Mouse (Mus musculus): ENCODE results near the gene Slc7a4.
A peak's percentile ranks its signal among the peaks of the same experiment; 100 is the strongest.
"Not testable (repeated sequence)": the region's sequence is repeated elsewhere in the genome, so short reads cannot be mapped to it uniquely, and the experiment has no call there.

Slc7a4 gene

GRCm38 (mm10) chr16:17583064-17583463 lies at the start of gene Slc7a4:
TSS of gene Slc7a4 (minus strand) at chr16:17583214.
- DNase-seq: peak; percentile 34

- DNase-seq: no peak
Measured at GRCm38 (mm10) chr16:17632580-17632979, 49.6 kb upstream of the Slc7a4 start.

DNA sequence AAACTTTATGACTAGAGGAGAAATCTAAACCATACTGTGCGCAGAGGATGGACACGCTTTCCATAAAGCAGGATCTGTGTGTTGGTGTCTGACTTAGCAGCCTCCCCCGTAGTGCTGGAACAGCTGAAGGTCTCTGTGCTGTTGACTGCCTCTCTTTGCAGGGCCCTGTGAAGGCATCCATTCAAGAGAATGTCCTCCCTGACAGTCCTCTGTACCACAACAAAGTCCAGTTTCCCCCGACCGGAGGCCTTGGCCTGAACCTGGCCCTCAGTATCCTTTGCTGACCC lies 43.2 kb upstream of the Slc7a4 start:
- no peak for DNase-seq

GRCm38 (mm10) chr16:17625488-17626268 lies 42.7 kb upstream of the Slc7a4 start:
- peak; percentile 27 for DNase-seq

DNA sequence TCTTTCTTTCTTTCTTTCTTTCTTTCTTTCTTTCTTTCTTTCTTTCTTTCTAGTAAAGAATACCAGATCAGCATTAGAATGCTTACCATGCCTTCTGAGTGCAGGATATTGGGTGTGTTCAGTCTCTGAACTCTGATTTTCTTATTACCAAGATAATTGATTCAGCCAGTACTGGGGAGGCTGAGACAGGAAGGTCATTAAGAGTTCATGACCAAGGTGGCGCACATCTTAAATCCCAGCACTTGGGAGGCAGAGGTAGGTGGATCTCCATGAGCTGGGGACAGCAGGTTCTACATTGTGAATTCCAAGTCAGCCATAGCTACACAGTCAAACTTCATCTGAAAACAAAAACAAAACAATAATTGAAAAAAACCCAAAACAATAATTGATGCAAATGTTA lies 38.9 kb upstream of the Slc7a4 start:
- DNase-seq: no peak

DNA sequence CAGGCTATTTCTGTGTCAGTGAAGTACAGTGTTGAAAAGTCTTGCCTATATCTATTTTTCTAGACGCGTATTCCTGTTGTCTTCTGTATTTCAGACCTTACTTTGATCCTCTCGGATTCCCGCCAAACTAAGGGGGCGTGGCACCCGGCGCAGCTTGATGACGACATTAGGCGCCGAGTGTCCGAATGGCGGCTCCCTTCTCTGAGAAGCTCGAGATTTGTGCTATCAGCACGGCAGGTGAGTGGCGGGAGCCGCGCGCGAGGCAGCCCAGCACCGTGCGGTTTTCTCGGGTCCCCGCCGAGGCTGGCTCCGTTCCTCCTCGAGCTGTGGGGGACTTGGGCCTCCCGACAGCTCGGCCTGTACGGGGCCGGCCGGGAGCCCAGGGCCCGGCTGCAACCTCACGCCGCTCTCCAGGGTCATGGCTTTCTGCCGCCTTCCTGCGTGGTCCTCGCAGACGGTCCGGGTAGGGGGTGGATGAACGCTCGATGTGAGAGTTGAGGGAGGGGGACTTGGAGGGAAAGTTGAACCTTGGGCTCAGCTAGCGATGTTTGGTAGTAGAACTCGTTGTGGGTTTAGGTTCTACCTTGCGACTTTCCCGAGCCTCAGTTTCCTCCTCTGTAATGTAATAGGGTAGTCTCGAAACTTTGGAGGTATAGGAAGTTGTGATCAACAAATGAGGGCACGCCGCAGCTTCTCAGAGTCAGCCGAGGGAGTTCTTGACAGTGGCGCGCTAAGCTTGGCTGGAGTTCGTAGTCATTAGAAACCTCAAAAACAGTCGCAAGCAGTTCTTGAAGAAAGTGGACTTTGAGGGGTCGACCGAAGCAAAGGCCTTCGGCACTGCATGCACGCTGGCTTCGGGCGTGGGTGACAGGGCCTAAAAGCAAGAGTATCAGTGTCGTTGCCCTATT lies 36.4 kb upstream of the Slc7a4 start, which contains the start of gene Smpd4:
Gene Smpd4 (plus strand): TSS at position 157 of the 908 bp plus-strand sequence.
- peak; percentile 94 for DNase-seq

DNA sequence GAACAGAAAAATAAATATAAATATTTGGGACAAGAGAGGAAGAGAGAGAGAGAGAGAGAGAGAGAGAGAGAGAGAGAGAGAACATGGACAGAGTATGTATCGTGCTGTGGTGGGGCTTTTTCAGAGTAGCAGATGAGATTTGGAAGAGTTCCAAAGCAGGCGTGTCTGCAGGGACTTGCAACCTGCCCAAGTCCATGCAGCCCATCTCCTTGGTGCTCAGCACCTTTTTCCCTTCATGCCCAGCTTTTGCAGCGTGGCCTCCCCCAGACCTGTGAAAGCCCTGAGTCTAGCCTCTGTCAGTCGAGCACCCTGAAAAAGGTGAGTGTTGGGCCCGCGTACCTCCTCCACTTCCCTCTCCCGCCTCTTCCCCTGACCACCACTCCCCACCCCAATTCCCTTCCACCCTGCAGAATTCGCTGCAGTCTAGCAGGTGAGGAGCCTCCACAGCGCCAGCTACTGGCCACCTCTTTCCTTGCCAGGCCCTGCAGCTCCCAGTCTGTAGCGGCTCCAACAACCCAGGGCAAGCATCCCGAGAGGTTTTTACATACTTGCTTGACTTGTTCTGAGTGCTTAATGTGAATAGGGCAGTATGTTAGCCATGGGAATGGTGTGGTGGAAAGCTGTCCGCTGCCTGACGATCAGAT lies 35.0 kb upstream of the Slc7a4 start:
- peak; percentile 55 for DNase-seq

- no peak for DNase-seq
Measured at GRCm38 (mm10) chr16:17616212-17616611, 33.2 kb upstream of the Slc7a4 start.

DNA sequence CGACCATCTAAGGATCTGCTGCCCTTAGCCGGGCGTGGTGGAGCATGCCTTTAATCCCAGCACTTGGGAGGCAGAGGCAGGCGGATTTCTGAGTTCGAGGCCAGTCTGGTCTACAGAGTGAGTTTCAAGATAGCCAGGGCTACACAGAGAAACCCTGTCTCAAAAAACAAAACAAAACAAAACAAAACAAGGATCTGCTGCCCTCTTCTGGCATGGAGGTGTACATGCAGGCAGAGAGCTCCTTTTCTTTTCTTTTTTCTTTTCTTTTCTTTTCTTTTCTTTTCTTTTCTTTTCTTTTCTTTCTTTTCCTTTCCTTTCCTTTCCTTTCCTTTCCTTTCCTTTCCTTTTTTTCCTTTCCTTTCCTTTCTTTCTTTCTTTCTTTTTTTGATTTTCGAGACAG lies 31.7 kb upstream of the Slc7a4 start:
- DNase-seq: not testable (repeated sequence)

GRCm38 (mm10) chr16:17611383-17611782 lies 28.4 kb upstream of the Slc7a4 start:
- no peak for DNase-seq

GRCm38 (mm10) chr16:17605684-17606083 lies 22.7 kb upstream of the Slc7a4 start:
- no peak for DNase-seq

DNA sequence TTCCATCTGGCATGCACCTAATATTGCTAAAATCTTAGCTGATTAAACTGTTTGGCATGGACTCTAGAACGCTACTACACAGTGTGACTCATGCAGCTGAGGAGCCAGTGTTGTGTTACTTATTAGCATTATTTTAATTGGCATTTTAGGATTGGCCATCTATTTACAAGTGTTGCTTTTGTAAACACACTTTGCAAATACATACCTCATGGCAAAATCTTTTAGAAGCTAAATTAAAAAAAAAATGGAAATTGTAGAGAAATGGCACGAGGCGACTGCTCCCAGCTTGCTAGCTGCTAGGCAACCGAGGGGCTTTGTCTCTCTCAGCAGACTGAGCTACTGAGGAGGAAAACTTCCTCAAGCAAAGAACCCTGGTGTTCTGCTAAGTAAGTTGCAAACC lies 21.9 kb upstream of the Slc7a4 start:
- no peak for DNase-seq

DNA sequence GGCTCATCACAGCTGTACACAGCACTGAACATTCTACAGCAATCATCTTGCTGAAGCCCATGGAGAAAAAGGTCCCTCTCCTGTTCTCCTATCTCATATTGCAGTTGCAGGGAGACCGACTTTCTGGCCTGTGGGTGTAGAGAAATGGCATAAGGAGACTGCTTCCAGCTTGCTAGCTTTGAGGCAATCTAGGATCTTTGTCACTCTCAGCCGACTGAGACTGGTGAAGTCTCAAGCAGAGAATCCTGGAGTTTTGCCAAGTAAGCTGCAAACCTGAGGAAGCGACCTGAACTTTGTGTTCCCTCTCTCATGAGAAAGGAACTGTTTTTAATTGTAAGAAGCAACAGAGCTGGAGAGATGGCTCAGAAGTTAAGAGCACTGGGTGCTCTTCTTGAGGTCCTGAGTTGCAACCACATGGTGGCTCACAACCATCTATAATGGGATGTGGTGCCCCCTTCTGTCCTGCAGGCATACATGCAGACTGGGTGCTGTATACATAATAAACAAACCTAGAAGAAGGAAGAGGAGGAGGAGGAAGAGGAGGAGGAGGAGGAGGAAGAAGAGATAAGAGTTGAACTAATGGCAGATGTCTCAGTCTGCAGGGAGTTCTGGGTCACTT lies 18.0 kb upstream of the Slc7a4 start:
- no peak for DNase-seq

DNA sequence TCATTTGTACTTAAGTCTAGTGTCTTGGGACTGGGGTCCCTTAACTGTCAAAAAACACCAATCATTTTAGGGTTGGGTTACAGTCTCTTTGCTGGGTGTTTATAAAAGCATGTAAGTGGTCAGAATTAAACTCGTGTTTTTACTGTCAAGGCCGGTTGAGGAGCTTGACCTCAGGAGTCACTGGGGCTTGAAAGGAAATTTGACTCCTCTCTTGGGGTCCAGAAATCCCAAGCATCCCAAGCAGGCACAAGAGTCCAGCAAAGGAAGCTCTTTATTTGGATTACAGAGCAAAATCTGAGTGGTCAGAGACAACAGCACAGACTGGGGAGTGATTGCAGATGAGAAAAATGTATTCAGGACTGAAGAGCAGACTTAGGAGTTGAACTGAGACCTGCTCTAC lies 7.7 kb upstream of the Slc7a4 start:
- DNase-seq: no peak

GRCm38 (mm10) chr16:17584555-17584954 lies 1.5 kb upstream of the Slc7a4 start:
- no peak for DNase-seq

GRCm38 (mm10) chr16:17576825-17577215 lies 6.2 kb downstream of the Slc7a4 start:
- DNase-seq: no peak

DNA sequence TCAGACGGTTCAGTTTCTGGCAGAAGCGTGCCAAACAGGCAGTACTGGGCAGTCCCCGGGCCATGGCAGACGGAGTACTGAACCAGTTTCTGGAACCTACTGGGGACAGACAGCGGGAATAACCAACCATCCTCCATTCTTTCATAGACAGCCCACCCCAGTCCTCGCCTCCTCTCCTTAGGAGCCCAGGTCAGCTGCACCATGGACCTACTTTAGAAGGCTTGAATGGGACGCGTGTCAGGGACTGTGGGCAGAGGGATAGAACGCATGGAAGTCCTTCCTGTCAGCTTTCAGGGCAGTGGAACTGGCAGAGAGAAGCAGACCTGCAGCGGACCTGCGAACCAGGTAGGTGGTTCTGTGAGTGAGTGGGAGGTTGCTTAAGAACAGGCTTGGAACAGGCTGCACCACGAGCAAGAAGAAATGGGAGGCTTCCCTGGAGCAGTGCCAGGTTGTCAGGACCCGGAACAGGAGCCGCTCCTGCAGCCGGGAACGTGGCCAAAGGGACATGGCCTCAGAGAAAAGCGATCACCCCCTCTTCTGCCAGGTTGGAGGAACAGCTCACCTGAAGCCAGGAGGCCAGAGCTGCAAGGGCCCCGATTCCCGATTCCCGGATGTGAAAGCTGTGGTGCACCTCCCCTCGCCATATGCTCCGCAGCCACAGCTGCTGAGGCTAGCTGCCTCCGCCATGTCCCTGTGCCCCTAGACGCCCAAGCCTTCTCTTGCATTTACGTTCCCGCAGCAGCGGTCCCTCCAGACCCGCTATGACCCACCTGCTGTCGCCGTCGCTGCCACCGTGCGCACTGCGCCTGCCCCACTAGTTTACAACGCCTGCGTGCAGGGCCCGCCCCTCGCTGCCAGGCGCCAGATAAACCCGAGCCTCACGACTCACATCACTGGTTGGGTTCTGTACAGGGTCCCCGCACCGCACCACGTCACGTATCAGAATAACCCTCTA lies 6.9 kb downstream of the Slc7a4 start:
- peak; percentile 82 for DNase-seq

- peak; percentile 25 for DNase-seq
Measured at GRCm38 (mm10) chr16:17566186-17566585, 16.8 kb downstream of the Slc7a4 start.

- DNase-seq: no peak
Measured at GRCm38 (mm10) chr16:17564771-17565170, 18.2 kb downstream of the Slc7a4 start.

DNA sequence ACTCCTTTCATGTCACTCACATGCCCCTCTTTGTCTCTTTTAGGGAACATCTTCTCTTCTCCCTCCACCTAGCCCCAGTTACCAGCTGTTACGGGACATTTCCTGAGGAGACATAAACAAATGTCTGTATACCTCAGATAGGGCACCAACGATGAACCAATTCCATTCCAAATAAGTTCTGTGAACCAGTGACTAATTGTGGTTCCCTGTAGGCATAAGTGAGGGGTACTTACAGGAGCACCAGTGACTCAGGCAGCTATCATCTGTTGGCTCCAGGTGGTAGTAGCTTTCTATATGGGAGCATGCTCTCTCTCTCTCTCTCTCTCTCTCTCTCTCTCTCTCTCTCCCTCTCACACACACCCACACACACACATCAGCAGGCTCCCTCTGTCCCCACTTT lies 18.8 kb downstream of the Slc7a4 start:
- DNase-seq: no peak

GRCm38 (mm10) chr16:17563580-17563979 lies 19.4 kb downstream of the Slc7a4 start:
- DNase-seq: no peak

DNA sequence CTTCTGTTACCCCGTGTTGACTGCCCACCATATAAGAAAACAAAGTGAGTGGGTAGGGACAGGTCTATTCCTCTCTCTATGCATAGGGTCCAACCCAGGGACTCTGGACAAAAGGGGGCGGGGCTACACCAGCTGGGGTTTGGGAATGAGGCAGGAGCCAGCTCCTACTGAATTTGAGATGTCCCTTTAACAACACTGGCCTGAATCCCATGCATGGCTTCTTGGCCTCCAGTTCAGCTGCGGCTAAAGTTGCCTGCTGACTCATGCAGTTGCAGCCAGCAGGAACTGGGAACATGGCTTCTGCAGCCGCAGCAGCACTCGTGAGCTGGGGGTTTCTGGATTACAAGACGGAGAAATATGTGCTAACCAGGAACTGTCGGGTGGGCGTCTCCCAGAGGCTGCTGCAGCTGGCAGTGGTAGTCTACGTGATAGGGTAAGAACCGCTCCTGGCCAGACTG lies 21.2 kb downstream of the Slc7a4 start, which contains the start of gene P2rx6:
Gene P2rx6 (plus strand): TSS at position 135 of the 458 bp plus-strand sequence.
- DNase-seq: peak; percentile 80
